Mouse (Mus musculus) midbrain, embryonic 10.5 days (tissue): ENCODE results near the gene Fermt1. TPM values are rescaled to one million over a fixed set of nuclear protein-coding genes. Genes with fewer than 3 reads are reported as not detected.
A peak's percentile ranks its signal among the peaks of the same experiment; 100 is the strongest.

Experiments
- DNase-seq: peaks from one replicate; pipeline ENCODE4 v3.0.0-alpha.2; 2017; ENCODE audit warnings: low spot score
- H3K27ac ChIP-seq: fragments of 300-500 bp; sonication (generic); replicated peaks from 2 replicates; pipeline ENCODE4 v1.5.1; 2016; ENCODE audit warnings: mild to moderate bottlenecking
- H3K27me3 ChIP-seq: fragments of 300-500 bp; sonication (generic); 2 replicates; pipeline ENCODE4 v1.6.1; 2016; ENCODE audit warnings: low read depth, mild to moderate bottlenecking; ENCODE audit not compliant: poor library complexity, severe bottlenecking
- H3K36me3 ChIP-seq: fragments of 300-500 bp; sonication (generic); 2 replicates; pipeline ENCODE4 v1.6.1; 2016; ENCODE audit warnings: mild to moderate bottlenecking, moderate library complexity
- H3K4me1 ChIP-seq: fragments of 300-500 bp; sonication (generic); 2 replicates; pipeline ENCODE4 v1.6.1; 2016
- H3K4me3 ChIP-seq: fragments of 300-500 bp; sonication (generic); 2 replicates; pipeline ENCODE4 v1.5.1; 2016; ENCODE audit warnings: mild to moderate bottlenecking, moderate library complexity
- H3K9me3 ChIP-seq: fragments of 300-500 bp; sonication (generic); replicated peaks from 2 replicates; pipeline ENCODE4 v1.6.1; 2016; ENCODE audit warnings: mild to moderate bottlenecking
- WGBS: fragments of 180-500 bp; shearing (Covaris S2); methylation state at CpG from one replicate; pipeline ENCODE4 v1.1.7; 2016; 5-methylcytosine and 5-hydroxymethylcytosine counted together
- polyA plus RNA-seq: library from polyadenylated mRNA; unstranded; fragments of >200 nt; fragmentation: Nextera tagmentation; extraction: Ambion mirVana; gene quantifications from 2 replicates; pipeline ENCODE4 v1.2.1, GENCODE M21; 2016

Fermt1 gene
- 4.3 and 5.1 TPM in 2 replicates for polyA plus RNA-seq

DNA sequence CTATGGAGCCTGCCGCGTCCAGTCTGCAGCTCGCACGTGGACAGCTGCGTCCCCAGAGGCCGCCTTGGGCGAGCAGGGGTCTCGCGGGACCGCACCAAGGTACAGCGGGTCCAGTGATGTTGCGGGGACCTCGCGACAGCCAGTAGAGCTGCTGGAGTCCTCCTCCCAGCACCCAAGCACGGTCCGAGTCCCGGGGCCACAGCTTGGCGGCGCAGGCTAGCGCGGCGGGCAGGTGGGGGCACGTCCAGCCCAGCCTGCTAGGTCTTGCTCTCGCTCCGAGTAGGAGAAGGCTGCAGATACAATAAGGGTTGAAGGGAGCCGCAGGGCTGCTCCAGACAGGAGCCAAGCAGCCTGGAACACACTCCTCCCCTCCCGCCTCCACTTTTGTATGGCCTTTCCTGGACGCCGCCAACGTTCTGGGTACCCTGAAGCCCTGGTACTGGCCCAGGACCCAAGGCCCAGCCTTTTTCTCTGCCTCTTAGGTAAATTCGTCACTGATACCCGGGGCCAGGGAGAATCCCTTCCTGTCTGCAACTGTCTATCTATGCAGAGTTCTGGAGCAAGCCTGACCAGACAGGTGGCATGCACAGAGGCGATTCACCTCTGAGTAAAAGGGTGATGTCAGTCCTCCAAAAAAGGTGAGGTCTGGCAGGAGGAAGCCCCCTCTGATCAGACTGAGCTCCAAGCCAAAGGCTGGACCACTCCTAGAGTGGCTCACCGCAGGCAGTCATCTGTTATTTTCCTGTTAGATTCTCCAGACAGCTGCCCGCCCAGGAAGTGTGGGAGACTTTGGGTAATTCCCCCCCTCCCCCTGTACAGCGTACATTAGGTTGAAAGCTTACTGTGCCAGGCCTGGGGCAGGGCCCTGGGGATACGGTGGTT is at the start of gene Fermt1:
TSS of gene Fermt1 (minus strand) at position 581 of the 882 bp plus-strand sequence.
- Histone ChIP-seq H3K27ac (peak within 1 kb of the TSS; percentile 24; the same call in 1 of the 2 replicates), H3K27me3 (peaks cover 59% of the 10 kb centered on the region), H3K4me3 (peak within 1 kb of the TSS; percentile 58), H3K4me1 (peaks cover 12% of the 10 kb centered on the region), H3K9me3 (no peaks in the 10 kb centered on the region), H3K36me3 (no peaks in the 10 kb centered on the region)
- DNase-seq: peak; percentile 43
- 6% methylated on average over 37 of the region's 37 CpGs for WGBS

DNA sequence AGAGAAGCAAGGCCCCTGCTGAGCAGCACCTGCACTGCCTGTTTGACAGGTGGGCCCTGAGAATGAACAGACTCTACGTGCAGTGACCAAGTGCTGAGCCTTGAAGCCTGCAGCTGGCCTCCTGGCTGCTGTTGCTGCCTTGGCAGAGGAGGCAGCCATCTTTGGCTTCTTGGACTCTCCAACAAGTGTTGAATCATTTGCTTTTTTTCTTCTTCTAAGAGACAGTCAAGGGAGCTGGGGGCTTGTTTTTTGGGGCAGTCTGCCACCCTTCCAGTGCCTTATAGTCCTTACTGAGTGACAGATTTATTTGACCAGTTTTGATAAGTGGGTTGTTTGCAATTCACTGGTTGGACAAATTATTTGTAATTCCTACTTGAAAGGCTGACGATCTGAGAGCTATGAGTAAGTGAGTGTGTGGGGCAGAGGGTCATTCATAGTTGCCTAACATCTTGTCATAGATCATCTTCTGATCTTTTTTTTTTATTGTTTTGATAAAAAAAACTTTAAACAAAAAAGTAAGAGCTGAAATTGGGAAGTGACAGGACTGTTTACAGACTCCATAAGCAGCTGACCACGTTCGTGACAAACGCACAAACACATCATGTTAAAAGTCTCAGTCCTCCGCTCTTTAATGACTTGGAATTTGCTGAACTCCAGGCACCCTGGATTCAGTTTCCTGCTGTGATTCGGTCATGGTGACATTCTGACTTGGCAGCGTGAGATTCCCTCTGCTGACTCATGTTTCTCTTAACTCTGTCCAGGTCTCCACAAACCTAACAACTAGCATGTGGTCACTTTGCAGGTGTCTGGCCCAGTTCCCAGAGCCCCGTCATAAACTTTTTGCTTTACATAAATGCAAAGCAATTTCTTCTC is 47.2 kb upstream of the Fermt1 start:
- Histone ChIP-seq H3K4me3 (no peak overlapping the region), H3K27ac (no peak overlapping the region), H3K27me3 (no peaks in the 10 kb centered on the region), H3K4me1 (no peaks in the 10 kb centered on the region), H3K9me3 (no peaks in the 10 kb centered on the region), H3K36me3 (no peaks in the 10 kb centered on the region)
- no peak for DNase-seq
- 75% methylated on average over 9 of the region's 9 CpGs for WGBS

DNA sequence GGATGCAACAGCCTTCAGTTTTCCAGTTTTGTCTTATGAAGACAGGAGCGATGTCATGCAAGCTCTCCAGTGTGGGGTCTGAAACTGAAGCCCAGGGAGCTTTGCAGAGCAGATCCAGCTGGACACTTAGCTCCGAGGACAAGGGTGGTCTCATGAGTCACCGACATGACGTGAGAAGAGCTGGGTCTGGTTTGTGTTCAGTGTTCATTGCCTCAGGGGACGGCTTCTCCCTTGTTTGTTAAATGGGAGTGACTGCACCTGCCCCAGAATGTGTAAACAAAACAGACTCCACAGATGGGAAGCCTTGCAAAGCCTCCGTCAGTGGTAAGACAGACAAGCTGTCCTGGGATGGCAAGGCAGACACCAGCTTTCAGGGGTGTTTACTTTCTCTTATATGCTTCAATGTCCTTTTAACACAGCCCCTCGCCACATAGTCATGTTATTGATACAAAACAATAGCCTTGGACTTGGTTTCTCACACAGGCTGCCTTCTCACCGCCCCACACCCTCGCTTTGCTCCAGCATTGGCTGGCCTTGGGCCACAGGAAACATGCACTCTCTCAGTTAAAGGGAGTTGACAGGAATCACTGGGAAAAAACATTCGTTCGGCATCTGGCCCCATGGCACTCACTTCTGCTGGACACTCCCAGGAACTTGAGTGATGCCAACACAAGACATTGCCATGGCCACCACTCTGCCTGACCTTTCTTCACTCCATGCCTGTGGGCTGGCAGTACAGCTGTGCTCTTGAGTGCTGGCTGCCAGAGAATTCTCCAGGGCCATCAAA is 44.3 kb upstream of the Fermt1 start:
- WGBS: 81% methylated on average over 11 of the region's 11 CpGs
- Histone ChIP-seq H3K9me3 (no peaks in the 10 kb centered on the region), H3K27ac (no peak overlapping the region), H3K36me3 (no peaks in the 10 kb centered on the region), H3K27me3 (no peaks in the 10 kb centered on the region), H3K4me3 (no peak overlapping the region), H3K4me1 (no peaks in the 10 kb centered on the region)
- no peak for DNase-seq

DNA sequence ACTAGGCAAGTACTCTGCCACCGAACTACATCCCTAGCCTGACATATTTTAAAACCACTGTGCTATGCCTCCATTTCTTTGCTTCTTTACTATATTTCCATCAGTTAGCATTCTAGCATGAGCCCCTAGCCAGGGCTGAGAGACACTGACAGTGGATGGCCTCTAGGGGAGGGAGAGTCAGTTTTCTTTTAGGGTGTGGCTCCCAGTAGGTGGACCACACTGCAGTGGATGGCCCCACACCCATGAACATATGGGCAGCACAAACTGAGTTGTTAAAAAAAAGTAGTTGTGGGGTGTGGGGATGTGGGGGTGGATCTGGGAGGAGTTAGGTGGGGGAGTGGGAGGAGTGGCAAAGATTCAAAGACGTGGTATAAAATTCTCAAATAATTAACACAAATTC is 27.6 kb upstream of the Fermt1 start:
- H3K4me3 ChIP-seq: no peak overlapping the region
- no peaks in the 10 kb centered on the region for H3K27me3 ChIP-seq
- no peaks in the 10 kb centered on the region for H3K9me3 ChIP-seq
- WGBS: 92% methylated on average over 2 of the region's 2 CpGs
- no peak overlapping the region for H3K27ac ChIP-seq
- DNase-seq: no peak
- H3K4me1 ChIP-seq: no peaks in the 10 kb centered on the region
- H3K36me3 ChIP-seq: no peaks in the 10 kb centered on the region

DNA sequence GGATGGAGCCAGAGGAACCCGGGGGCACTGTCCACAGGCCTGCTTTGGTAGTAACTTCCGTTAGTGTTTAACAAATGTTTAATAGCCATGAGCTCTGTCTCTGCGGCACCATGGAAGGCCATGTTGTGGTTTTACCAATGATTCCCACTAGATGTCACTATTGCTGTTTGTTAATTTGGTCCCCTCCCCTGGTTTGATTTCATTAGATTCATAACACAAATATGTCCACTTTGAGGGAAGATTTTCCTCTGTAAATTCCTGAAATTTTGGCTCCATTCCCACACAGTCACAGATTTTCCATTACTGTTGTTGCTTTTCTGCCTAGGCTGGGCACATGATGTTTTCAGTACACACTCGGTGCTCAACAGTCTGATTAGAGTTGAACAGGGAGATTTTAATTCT is 25.1 kb upstream of the Fermt1 start:
- H3K27ac ChIP-seq: no peak overlapping the region
- H3K4me1 ChIP-seq: no peaks in the 10 kb centered on the region
- no peaks in the 10 kb centered on the region for H3K36me3 ChIP-seq
- WGBS: 45% methylated on average over 4 of the region's 4 CpGs
- DNase-seq: no peak
- H3K4me3 ChIP-seq: no peak overlapping the region
- H3K27me3 ChIP-seq: no peaks in the 10 kb centered on the region
- H3K9me3 ChIP-seq: no peaks in the 10 kb centered on the region

DNA sequence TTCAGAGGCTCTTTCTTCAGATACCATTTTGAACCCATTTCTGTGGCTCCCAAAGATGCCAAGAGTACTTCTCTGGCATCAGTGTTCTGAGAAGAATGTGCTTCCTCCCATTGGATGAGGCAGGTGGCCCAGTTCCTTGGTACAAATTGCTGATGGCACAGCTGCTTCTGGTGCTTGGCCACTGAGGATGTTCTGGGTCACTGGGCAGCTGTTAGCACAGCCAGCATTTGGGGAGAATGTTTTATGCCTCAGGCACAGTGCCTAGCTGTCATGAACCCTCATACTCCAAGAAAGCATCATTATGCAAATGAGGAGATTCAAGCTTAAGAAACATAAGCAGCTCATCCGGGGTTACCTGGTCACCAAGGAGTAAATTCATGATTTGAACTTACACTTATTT is 12.1 kb upstream of the Fermt1 start:
- Histone ChIP-seq H3K4me1 (no peaks in the 10 kb centered on the region), H3K36me3 (no peaks in the 10 kb centered on the region), H3K27ac (no peak overlapping the region), H3K4me3 (no peak overlapping the region), H3K9me3 (no peaks in the 10 kb centered on the region), H3K27me3 (no peaks in the 10 kb centered on the region)
- WGBS: 83% methylated on average over 1 of the region's 1 CpGs
- DNase-seq: no peak

DNA sequence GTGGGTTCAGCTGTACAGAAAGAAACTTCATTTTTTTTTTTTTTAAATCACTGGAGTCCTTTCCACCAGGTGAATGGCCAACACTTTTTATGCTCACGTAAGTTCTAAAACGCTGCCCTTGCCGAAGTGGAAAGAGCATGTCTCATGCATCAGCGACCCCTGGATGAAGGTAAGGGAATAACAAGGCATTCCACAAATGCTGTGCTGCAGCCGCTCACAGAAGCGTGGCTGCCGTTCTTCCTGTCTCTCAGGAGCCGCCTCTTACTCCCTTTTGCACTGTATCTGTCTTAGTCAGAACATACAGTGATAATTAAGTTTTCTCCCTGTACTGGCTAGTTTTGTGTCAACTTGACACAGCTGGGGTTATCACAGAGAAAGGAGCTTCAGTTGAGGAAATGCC is 6.5 kb upstream of the Fermt1 start:
- H3K4me1 ChIP-seq: no peaks in the 10 kb centered on the region
- H3K36me3 ChIP-seq: no peaks in the 10 kb centered on the region
- H3K27ac ChIP-seq: no peak overlapping the region
- WGBS: 8% methylated on average over 8 of the region's 8 CpGs
- peak; percentile 41 for DNase-seq
- H3K27me3 ChIP-seq: peaks cover 18% of the 10 kb centered on the region
- H3K9me3 ChIP-seq: no peaks in the 10 kb centered on the region
- H3K4me3 ChIP-seq: no peak overlapping the region

DNA sequence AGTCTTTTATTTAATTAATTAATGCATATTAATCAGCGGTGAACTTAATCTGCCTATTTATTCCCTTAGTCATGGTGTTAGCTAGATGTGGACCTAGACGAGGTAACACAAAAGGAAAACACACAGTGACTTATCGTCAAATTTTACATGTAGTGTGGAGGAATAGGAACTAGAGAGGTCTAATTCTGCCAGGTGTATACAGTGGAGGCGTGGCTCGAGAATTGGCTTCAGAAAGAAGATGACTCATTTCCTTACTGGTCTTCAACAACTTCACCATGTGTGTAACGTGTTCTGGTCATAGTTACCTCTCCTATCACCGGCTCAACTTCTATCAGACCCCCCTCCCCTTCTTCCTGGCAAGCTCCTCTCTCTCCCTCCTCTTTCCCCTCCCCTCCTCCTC is 2.5 kb upstream of the Fermt1 start:
- Histone ChIP-seq H3K4me3 (no peak overlapping the region), H3K4me1 (peaks cover 12% of the 10 kb centered on the region), H3K27ac (no peak overlapping the region), H3K27me3 (peaks cover 58% of the 10 kb centered on the region), H3K9me3 (no peaks in the 10 kb centered on the region), H3K36me3 (no peaks in the 10 kb centered on the region)
- WGBS: 86% methylated on average over 7 of the region's 7 CpGs
- DNase-seq: no peak

DNA sequence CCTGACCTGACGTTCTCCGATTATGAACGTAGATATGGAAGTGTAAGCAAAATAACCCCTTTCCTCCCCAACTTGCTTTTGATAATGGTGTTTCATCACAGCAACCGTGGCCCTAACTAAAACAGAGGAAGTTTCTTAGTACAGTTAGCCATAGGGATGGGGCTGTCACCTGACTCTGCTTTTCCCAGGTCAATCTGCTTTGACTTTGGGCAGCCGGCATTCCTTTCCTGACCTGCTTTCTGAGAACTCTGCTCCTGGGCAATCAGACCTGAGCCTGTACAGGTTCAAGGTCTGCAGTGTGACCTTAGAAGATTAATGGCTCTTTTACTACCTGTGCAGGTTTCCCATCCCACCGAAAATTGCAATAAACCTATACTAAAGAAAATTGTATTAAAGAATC is 1.3 kb upstream of the Fermt1 start:
- Histone ChIP-seq H3K9me3 (no peaks in the 10 kb centered on the region), H3K27me3 (peaks cover 66% of the 10 kb centered on the region), H3K27ac (no peak overlapping the region), H3K4me3 (no peak overlapping the region), H3K36me3 (no peaks in the 10 kb centered on the region), H3K4me1 (peaks cover 12% of the 10 kb centered on the region)
- no peak for DNase-seq
- WGBS: 86% methylated on average over 6 of the region's 6 CpGs

DNA sequence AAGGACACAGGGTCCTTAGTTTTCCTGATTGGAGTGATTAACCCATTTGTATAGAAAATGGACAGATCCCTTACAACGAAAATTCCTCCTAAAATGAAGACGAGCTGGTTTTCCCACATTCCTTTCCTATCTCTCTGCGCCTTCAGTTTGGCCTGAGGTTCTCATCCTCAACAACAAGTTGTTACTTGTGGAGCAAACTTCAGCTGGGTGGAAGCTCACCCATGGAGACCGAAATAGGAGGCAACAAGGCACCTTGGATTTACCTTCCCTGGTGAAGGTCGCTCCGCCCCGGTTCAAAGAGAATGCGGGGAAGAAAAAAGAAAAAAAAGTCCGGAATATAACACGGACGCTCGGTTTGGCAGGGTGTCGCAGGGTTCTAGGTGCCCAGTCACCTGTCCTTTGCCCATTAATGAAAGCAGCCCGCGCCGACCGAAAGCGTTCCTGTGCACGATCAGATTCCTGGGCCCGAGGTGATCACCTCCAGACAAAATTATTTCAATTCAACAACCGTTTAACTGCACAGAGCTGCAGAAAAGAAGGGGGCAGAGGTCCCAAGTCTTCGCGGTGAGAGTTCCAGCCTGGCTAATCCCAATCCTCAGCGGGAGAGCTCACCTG is 888 bp downstream of the Fermt1 start:
- Histone ChIP-seq H3K36me3 (no peaks in the 10 kb centered on the region), H3K27ac (0 out of 2 replicates have a peak overlapping the region, but pooled peaks have one; percentile 24), H3K4me3 (peak overlapping the region; percentile 58), H3K9me3 (no peaks in the 10 kb centered on the region), H3K4me1 (peaks cover 12% of the 10 kb centered on the region), H3K27me3 (peaks cover 59% of the 10 kb centered on the region)
- peak; percentile 16 for DNase-seq
- 6% methylated on average over 24 of the region's 24 CpGs for WGBS

DNA sequence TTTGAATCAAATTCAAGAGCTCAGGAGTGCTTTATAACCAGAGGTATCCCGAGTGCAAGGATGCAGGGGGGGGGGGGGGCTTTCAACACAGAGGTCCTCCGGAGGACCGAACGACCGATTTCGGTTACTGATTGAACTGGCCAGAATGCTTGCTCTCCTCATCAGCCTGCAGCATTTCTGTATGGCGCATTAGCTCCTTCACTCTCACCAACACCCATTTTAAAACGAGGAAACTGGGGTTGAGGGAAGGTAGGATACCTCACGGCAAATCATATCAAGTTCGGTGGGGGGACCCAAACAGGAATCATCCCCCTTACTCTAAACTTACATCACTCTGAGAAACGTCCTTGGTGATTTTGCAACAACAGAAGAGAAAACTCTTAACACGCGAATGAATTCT is 1.7 kb downstream of the Fermt1 start:
- Histone ChIP-seq H3K4me3 (no peak overlapping the region), H3K9me3 (no peaks in the 10 kb centered on the region), H3K27ac (no peak overlapping the region), H3K27me3 (peaks cover 59% of the 10 kb centered on the region), H3K4me1 (peaks cover 12% of the 10 kb centered on the region), H3K36me3 (no peaks in the 10 kb centered on the region)
- WGBS: 37% methylated on average over 13 of the region's 13 CpGs
- no peak for DNase-seq

DNA sequence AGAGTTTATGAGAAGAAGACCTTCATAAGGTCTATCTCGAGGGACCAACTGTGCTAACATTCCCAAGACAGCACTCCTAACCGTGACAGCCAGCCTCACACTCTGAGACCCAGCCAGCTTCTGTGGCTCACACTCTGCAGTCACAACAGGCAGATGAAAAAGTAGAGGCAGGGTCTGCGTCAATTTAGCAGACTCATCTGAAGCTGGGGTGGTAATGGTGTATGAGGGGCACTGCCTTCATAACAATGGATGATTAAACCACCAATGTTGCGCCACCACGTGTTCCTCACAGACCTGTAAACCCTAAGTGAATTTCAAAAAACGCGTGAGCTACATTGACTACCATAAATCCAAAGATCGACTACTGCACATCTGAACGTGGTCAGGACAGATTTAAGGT is 2.1 kb downstream of the Fermt1 start:
- no peaks in the 10 kb centered on the region for H3K36me3 ChIP-seq
- no peak overlapping the region for H3K27ac ChIP-seq
- H3K4me1 ChIP-seq: peaks cover 12% of the 10 kb centered on the region
- DNase-seq: no peak
- WGBS: 56% methylated on average over 9 of the region's 9 CpGs
- H3K9me3 ChIP-seq: no peaks in the 10 kb centered on the region
- no peak overlapping the region for H3K4me3 ChIP-seq
- peaks cover 59% of the 10 kb centered on the region for H3K27me3 ChIP-seq
